Mouse (Mus musculus) megakaryocyte-erythroid progenitor cell, adult 5-6 weeks (primary cell): ENCODE results near the gene Llcfc1. TPM values are rescaled to one million over a fixed set of nuclear protein-coding genes. Genes with fewer than 3 reads are reported as not detected.
A peak's percentile ranks its signal among the peaks of the same experiment; 100 is the strongest.

ENCODE experiments used
- ATAC-seq: replicated peaks from 2 replicates; pipeline ENCODE4 v1.8.0; 2016; ENCODE audit warnings: mild to moderate bottlenecking, inconsistent platforms; ENCODE audit not compliant: severe bottlenecking, poor library complexity, low FRiP score, low TSS enrichment
- total RNA-seq, 2 experiments: library from RNA; stranded (forward) in 1 of 2; stranded (reverse) in 1 of 2; fragments of 200-1000, 215-1000 nt in 1 of 2; fragments of >200 nt in 1 of 2; fragmentation: Nextera tagmentation in 1 of 2; gene quantifications; 2 replicates each; pipeline ENCODE4 v1.2.3; 2014 to 2017

Gene Llcfc1
- total RNA-seq, 2 experiments from 2014 or later: not detected

- no peak for ATAC-seq
Observed at GRCm38 (mm10) chr6:41694407-41694806, 10.2 kb downstream of the Llcfc1 start.

DNA sequence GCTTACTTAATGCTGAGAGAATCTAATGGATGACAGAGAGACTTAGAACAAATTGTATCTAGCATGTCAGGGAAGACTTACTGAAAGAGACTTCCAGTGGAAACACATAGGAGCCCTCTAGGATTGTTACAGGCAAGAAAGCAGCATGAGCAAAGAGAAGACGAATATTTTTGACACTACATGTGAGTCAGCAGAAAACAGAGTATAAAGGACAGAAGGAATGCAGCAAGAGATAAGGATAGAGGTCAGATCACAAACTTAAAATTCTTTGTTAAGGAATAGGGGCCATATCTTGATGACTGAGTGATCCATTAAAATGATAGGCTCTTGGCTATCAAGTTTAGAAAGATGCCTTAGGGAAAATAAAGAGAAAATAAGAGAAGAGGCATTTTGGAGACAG, 17.0 kb downstream of the Llcfc1 start:
- no peak for ATAC-seq

GRCm38 (mm10) chr6:41702928-41703327, 18.7 kb downstream of the Llcfc1 start:
- ATAC-seq: peak; percentile 53

DNA sequence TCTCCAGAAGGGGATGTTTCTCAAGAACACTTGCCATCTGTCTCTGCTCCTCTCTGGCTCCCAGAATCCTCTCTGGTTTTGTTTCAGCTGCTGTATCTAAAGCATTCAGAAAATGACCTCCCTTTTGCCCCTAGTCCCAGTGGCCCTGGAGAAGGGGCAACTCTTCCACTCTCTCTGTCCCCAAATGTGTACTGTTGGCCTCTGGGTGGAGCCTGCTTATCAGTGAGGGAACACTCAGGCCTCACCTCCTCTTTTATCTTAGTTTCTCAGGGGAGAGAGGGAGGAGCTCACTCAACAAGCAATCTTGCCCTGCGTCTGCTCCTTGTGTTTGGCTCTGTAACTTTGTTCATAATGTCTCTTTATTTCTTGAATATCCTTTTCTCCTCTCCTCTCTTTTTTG, 19.9 kb downstream of the Llcfc1 start, which contains the start of gene Kel:
Kel (minus strand) TSS at position 217 of the 400 bp plus-strand sequence.
- peak; percentile 89 for ATAC-seq

- peak; percentile 63 for ATAC-seq
Observed at GRCm38 (mm10) chr6:41706275-41706674, 22.0 kb downstream of the Llcfc1 start.

DNA sequence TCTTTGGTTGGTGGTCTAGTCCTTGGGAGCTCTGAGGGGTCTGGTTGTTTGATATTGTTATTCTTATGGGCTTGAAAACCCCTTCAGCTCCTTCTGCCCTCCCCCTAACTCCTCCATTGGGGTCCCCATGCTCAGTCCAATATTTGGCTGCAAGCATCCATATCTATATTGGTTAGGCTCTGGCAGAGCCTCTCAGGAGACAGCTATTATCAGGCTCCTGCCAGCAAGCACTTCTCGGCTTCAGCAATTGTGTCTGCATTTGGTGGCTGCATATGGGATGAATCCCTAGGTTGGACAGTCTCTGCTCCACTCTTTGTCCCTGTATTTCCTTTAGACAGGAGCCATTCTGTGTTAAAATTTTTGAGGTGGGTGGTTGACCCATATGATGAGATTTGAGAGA, 26.1 kb downstream of the Llcfc1 start:
- ATAC-seq: no peak

DNA sequence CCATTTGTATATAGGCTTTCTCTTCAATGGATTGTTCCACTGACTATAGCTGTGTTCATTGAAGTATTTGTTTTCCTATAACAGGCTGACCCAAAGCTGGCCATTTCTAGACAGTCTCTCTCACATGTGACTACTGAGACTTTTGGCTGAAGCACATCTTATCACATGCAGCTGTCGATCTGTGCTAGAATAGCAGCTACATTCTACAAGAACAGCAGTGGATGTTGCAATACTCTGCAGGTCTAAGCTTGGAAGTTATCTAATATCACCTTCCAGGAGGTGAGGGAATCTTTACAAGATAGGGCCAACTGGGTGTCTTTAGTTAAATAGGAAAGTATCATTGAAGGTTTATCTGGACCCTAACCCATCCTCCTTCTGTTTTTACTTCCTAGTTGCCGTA, 37.2 kb downstream of the Llcfc1 start:
- ATAC-seq: peak; percentile 79

DNA sequence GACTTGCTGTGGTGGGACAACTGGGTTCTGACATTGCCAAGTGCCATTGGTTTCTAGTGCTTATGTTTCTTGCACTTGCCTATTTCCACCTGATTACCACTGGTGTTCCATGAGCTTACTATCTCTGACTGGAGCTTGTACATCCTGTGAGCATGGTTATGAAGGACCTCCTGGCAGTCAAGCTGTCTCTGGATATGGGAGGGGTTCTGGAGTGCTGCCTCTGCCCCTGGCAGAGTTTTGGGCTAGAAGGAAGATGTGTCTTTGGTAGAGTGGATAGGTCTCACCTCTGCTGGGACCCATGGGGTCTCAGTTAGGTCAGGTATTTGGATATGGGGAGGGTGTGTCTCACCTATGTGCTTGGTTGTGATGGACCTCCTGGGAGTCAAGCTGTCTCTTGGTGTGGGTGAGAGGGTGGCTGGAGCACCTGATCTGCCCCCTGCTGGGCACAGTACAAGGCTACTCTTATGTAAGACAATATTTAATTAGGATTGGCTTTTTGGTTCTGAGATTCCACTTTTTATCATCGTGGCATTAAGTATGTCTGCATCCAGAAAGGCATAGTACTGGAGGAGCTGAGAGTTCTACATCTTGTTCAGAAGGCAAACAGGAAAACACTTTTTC, 43.9 kb downstream of the Llcfc1 start:
- peak; percentile 90 for ATAC-seq

- no peak for ATAC-seq
Observed at GRCm38 (mm10) chr6:41734719-41735470, 50.7 kb downstream of the Llcfc1 start.

Other genes with a start within 250 kb of the Llcfc1 start
- gene Gm10334, start 238.3 kb upstream of the Llcfc1 start, total RNA-seq (2014; fragmentation: Nextera tagmentation): not detected in 2 replicates
- gene Gm10334, start 238.3 kb upstream of the Llcfc1 start, total RNA-seq (2017): not detected in 2 replicates
- gene Prss1, start 225.5 kb upstream of the Llcfc1 start, total RNA-seq (2014; fragmentation: Nextera tagmentation): not detected in 2 replicates
- gene Prss1, start 225.5 kb upstream of the Llcfc1 start, total RNA-seq (2017): not detected in 2 replicates
- not detected in 2 replicates for gene Prss2, start 162.6 kb upstream of the Llcfc1 start, total RNA-seq (2014; fragmentation: Nextera tagmentation)
- gene Prss2, start 162.6 kb upstream of the Llcfc1 start, total RNA-seq (2017): not detected in 2 replicates
- 1.5 and 12.2 TPM in 2 replicates for gene Ephb6, start 78.9 kb upstream of the Llcfc1 start, total RNA-seq (2014; fragmentation: Nextera tagmentation)
- gene Ephb6, start 78.9 kb upstream of the Llcfc1 start, total RNA-seq (2017): 4.3 and 7.2 TPM in 2 replicates
- not detected in 2 replicates for gene Trpv6, start 48.0 kb upstream of the Llcfc1 start, total RNA-seq (2014; fragmentation: Nextera tagmentation)
- not detected in 2 replicates for gene Trpv6, start 48.0 kb upstream of the Llcfc1 start, total RNA-seq (2017)
- gene Trpv5, start 3.7 kb upstream of the Llcfc1 start, total RNA-seq (2014; fragmentation: Nextera tagmentation): 0.82 and 1.5 TPM in 2 replicates
- 1.0 TPM in 1 of 2 replicates, not detected in the other for gene Trpv5, start 3.7 kb upstream of the Llcfc1 start, total RNA-seq (2017)
- gene Kel, start 19.9 kb downstream of the Llcfc1 start, total RNA-seq (2014; fragmentation: Nextera tagmentation): 302 and 549 TPM in 2 replicates
- gene Kel, start 19.9 kb downstream of the Llcfc1 start, total RNA-seq (2017): 63.8 and 132 TPM in 2 replicates
- gene Olfr459, start 90.7 kb downstream of the Llcfc1 start, total RNA-seq (2014; fragmentation: Nextera tagmentation): not detected in 2 replicates
- gene Olfr459, start 90.7 kb downstream of the Llcfc1 start, total RNA-seq (2017): not detected in 2 replicates
- gene Pip, start 163.1 kb downstream of the Llcfc1 start, total RNA-seq (2014; fragmentation: Nextera tagmentation): not detected in 2 replicates
- not detected in 2 replicates for gene Pip, start 163.1 kb downstream of the Llcfc1 start, total RNA-seq (2017)
- not detected in 2 replicates for gene Sval2, start 168.6 kb downstream of the Llcfc1 start, total RNA-seq (2014; fragmentation: Nextera tagmentation)
- gene Sval2, start 168.6 kb downstream of the Llcfc1 start, total RNA-seq (2017): not detected in 2 replicates